Mouse (Mus musculus) bone marrow macrophage, adult 2 months (primary cell): Measurements from ENCODE around the gene Ddt. TPM values are rescaled to one million over a fixed set of nuclear protein-coding genes. Genes with fewer than 3 reads are reported as not detected.
"Not testable (repeated sequence)": the region's sequence is repeated elsewhere in the genome, so short reads cannot be mapped to it uniquely, and the experiment has no call there.

Experiments used
- H3K27ac ChIP-seq: 2 replicates; pipeline ENCODE4 v1.5.1; 2012; ENCODE audit warnings: low read depth, low read length; ENCODE audit not compliant: insufficient read depth
- H3K4me1 ChIP-seq: 2 replicates; pipeline ENCODE4 v1.6.1; 2012; ENCODE audit warnings: low read length; ENCODE audit not compliant: control insufficient read depth, insufficient read depth
- H3K4me3 ChIP-seq: 2 replicates; pipeline ENCODE4 v1.5.1; 2012; ENCODE audit warnings: mild to moderate bottlenecking, low read length, moderate library complexity; ENCODE audit not compliant: insufficient read depth
- CTCF ChIP-seq: IDR thresholded peaks from 2 replicates; pipeline ENCODE4 v1.5.1; 2012; ENCODE audit warnings: low read depth, mild to moderate bottlenecking, low read length, moderate library complexity
- POLR2A ChIP-seq: IDR thresholded peaks from 2 replicates; pipeline ENCODE4 v1.6.1; 2012; ENCODE audit warnings: mild to moderate bottlenecking, low read depth, low read length, borderline replicate concordance
- polyA plus RNA-seq: library from polyadenylated mRNA; stranded (reverse); fragments of >200 nt; gene quantifications from 2 replicates; pipeline ENCODE4 v1.2.4, GENCODE M21; 2012; ENCODE audit not compliant: missing spikeins, insufficient read depth, insufficient read length

Ddt gene
- polyA plus RNA-seq, 1 experiment: 56.4 TPM

GRCm38 (mm10) chr10:75774102-75774501 lies 888 bp upstream of the Ddt start:
- no peak overlapping the region for H3K4me3 ChIP-seq
- no peak overlapping the region for H3K27ac ChIP-seq
- H3K4me1 ChIP-seq: peaks cover 5% of the 10 kb centered on the region; the same call in 1 of the 2 replicates
- TF ChIP-seq POLR2A (no peak), CTCF (no peak)

GRCm38 (mm10) chr10:75767756-75768155 lies 5.5 kb downstream of the Ddt start:
- not testable (repeated sequence) for H3K27ac ChIP-seq, H3K4me3 ChIP-seq
- peaks cover 13% of the 10 kb centered on the region for H3K4me1 ChIP-seq

DNA sequence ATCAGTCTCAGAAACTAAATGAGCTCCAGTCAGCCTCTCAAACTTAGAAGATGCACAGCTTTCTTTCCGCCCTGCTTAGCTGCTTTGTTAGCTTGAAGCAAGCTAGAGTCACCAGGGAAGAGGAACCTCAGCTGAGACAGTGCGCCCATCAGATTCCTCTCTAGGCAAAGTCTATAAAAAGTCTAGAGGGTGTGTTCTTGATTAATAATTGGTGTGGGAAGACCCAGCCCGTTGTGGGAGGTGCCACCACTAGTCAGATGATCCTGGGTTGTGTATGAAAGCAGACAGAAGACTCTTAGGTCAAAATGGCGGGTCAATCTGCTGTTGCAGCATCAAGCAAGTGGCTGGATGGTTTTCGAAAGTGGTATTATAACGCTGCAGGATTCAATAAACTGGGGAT lies 6.4 kb downstream of the Ddt start:
- Histone ChIP-seq H3K4me3 (no peak overlapping the region), H3K4me1 (peaks cover 9% of the 10 kb centered on the region), H3K27ac (no peak overlapping the region)
- TF ChIP-seq CTCF (no peak), POLR2A (no peak)

GRCm38 (mm10) chr10:75764519-75765473 lies 8.4 kb downstream of the Ddt start:
- Histone ChIP-seq H3K27ac (peak overlapping the region; percentile 52), H3K4me1 (peaks cover 9% of the 10 kb centered on the region), H3K4me3 (peak overlapping the region; percentile 68)
- no peak for TF ChIP-seq POLR2A
- TF ChIP-seq CTCF: peak; percentile 72

DNA sequence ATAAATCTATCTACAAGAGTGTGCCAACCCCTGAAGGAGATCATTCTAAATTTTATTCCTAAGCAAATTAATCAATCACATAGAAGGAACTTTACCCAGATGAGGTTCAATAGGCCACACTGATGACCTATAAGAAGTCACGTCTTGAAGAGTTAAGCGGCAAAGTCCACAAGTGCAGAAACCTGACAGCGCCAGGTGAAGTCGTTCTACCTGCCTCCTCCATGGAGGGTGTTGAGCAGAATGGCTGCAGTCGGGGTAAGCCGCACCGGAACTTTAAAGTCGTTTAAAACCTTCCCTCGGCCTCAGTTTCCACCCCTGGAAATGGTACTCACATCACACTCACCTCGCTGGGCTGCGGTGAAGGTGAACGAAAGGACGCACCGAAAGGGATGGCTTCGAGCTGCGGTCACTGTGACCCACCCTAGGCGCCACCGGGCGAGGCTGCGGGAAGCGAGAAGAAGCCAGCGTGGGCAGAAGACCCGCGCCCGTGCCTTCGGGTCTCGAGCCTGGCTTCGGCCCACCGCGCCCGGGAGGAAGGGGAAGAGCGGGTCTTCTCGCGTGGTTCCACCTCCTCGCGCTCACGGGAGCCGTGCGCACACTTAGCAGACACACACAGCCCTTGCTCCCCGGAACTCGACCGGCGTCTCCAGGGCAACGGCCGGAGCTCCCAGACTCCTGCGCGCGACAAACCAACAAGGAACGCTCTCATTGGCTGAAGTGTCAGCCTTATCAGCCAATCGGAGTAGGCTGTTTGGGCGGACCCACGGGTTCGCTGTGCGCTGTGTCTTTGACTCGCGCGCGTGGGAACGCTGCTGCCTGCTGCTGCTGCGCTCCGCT lies 9.3 kb downstream of the Ddt start, which contains the start of gene Cabin1:
TSS of gene Cabin1 (minus strand) at position 660 of the 837 bp plus-strand sequence.
- Histone ChIP-seq H3K4me3 (peak within 1 kb of the TSS; percentile 68), H3K27ac (peak within 1 kb of the TSS; percentile 52)
- no peak for TF ChIP-seq CTCF
- 0 out of 2 replicates have a peak, but pooled peaks have one; percentile 30 for TF ChIP-seq POLR2A

DNA sequence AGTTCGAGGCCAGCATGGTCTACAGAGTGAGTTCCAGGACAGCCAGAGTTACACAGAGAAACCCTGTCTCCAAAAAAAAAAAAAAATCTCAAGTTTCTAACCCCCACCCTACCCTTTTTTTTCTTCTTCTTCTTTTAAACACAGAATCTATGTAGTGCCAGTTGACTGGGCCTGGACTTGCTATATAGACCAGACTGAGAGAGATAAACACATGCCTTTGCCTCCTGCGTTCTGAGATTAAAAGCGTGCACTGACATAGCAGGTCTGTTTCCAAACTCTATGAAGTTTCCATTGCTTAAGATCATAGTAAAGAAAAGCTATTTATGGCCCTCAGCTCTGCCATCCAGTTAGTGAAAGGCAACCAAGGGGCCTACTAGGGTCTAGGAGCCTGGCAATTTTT lies 10.8 kb downstream of the Ddt start:
- H3K4me3 ChIP-seq: no peak overlapping the region
- H3K27ac ChIP-seq: no peak overlapping the region
- peaks cover 9% of the 10 kb centered on the region for H3K4me1 ChIP-seq
- TF ChIP-seq CTCF: no peak
- TF ChIP-seq POLR2A: no peak

More for the DNA sequence above, 9.3 kb downstream of the Ddt start, which contains the start of gene Cabin1:
- H3K4me1 ChIP-seq: peaks cover 9% of the 10 kb centered on the region

GRCm38 (mm10) chr10:75760311-75760710 lies 12.9 kb downstream of the Ddt start:
- H3K27ac ChIP-seq: no peak overlapping the region
- TF ChIP-seq CTCF (no peak), POLR2A (no peak)
- no peak overlapping the region for H3K4me3 ChIP-seq
- peaks cover 3% of the 10 kb centered on the region; the same call in 1 of the 2 replicates for H3K4me1 ChIP-seq

- H3K4me1 ChIP-seq: no peaks in the 10 kb centered on the region
- H3K27ac ChIP-seq: no peak overlapping the region
- TF ChIP-seq POLR2A: no peak
- TF ChIP-seq CTCF: no peak
- H3K4me3 ChIP-seq: no peak overlapping the region
Measured at GRCm38 (mm10) chr10:75756719-75757118, 16.5 kb downstream of the Ddt start.

- no peak for TF ChIP-seq POLR2A
- peak; percentile 60; the same call in 1 of the 2 replicates for TF ChIP-seq CTCF
- Histone ChIP-seq H3K4me1 (no peaks in the 10 kb centered on the region), H3K27ac (no peak overlapping the region), H3K4me3 (no peak overlapping the region)
Measured at GRCm38 (mm10) chr10:75744017-75744416, 29.2 kb downstream of the Ddt start.
